Mouse (Mus musculus) embryo, embryonic 9.5 days (tissue): ENCODE measurements at regions not wholly inside any gene's neighbourhood (a gene's known extent, or its start where the extent isn't known, plus 50 kb on each side); places are given as distances from the start of the nearest gene placed in this dataset.

Experiments used
- DNase-seq: peaks from one replicate; pipeline ENCODE4 v3.0.0-alpha.2; 2017; ENCODE audit errors: extremely low spot score

- no peak for DNase-seq
Observed at GRCm38 (mm10) chr6:51332841-51333240, 99.6 kb upstream of the Nfe2l3 start.

GRCm38 (mm10) chr6:51333722-51334360 is 98.6 kb upstream of the Nfe2l3 start:
- no peak for DNase-seq

GRCm38 (mm10) chr6:51335314-51335713 is 97.2 kb upstream of the Nfe2l3 start:
- no peak for DNase-seq

GRCm38 (mm10) chr6:51339301-51339700 is 93.2 kb upstream of the Nfe2l3 start:
- no peak for DNase-seq

- DNase-seq, result no peak
Observed at GRCm38 (mm10) chr6:51347721-51348120, 84.7 kb upstream of the Nfe2l3 start.

GRCm38 (mm10) chr6:51349771-51350170 is 82.7 kb upstream of the Nfe2l3 start:
- DNase-seq, result no peak

- no peak for DNase-seq
Observed at GRCm38 (mm10) chr6:51355041-51355440, 77.4 kb upstream of the Nfe2l3 start.

GRCm38 (mm10) chr6:51361611-51362180 is 70.8 kb upstream of the Nfe2l3 start:
- DNase-seq, result no peak

GRCm38 (mm10) chr6:51362475-51363226 is 69.8 kb upstream of the Nfe2l3 start:
- peak; percentile 84 for DNase-seq

- DNase-seq, result no peak
Observed at GRCm38 (mm10) chr6:51364776-51365175, 67.7 kb upstream of the Nfe2l3 start.

GRCm38 (mm10) chr6:51369771-51370170 is 62.7 kb upstream of the Nfe2l3 start:
- no peak for DNase-seq

- no peak for DNase-seq
Observed at GRCm38 (mm10) chr6:51372357-51372756, 60.1 kb upstream of the Nfe2l3 start.

GRCm38 (mm10) chr6:51378436-51378835 is 54.0 kb upstream of the Nfe2l3 start:
- no peak for DNase-seq

GRCm38 (mm10) chr6:51379074-51379473 is 53.4 kb upstream of the Nfe2l3 start:
- no peak for DNase-seq

GRCm38 (mm10) chr6:51379560-51380274 is 52.8 kb upstream of the Nfe2l3 start:
- DNase-seq, result peak; percentile 85

GRCm38 (mm10) chr6:51380275-51380575 is 52.2 kb upstream of the Nfe2l3 start:
- no peak for DNase-seq

GRCm38 (mm10) chr6:51381465-51381864 is 51.0 kb upstream of the Nfe2l3 start:
- DNase-seq, result no peak
